Mouse (Mus musculus) CH12.LX (cell line): ENCODE measurements around the gene Ctsc. TPM values are rescaled to one million over a fixed set of nuclear protein-coding genes. Genes with fewer than 3 reads are reported as not detected.

ENCODE experiments used
- DNase-seq: peaks from one replicate; pipeline ENCODE4 v3.0.0-alpha.2; 2013; ENCODE audit errors: extremely low read depth
- H3K27ac ChIP-seq: 2 replicates; pipeline ENCODE4 v1.5.1; 2012; ENCODE audit warnings: low read depth, mild to moderate bottlenecking, control low read depth, moderate library complexity; ENCODE audit not compliant: insufficient read depth
- H3K27me3 ChIP-seq: replicated peaks from 2 replicates; pipeline ENCODE3; 2012; ENCODE audit warnings: inconsistent platforms
- H3K36me3 ChIP-seq, 2 experiments: replicated peaks in 1 of 2; 2 replicates each; pipeline versions ENCODE3 to v1.6.1; 2012; ENCODE audit warnings: inconsistent platforms in 1 of 2, low read length in 1 of 2, mild to moderate bottlenecking in 1 of 2, mixed read lengths in 1 of 2, moderate library complexity in 1 of 2; ENCODE audit not compliant: control insufficient read depth in 1 of 2, insufficient read depth in 1 of 2
- H3K4me1 ChIP-seq, 2 experiments: 2 replicates each; pipeline ENCODE4 v1.6.1; 2012; ENCODE audit warnings: inconsistent platforms in 1 of 2, moderate library complexity in 1 of 2; ENCODE audit not compliant: insufficient read depth in 2 of 2, control insufficient read depth in 1 of 2
- H3K4me2 ChIP-seq: 2 replicates; pipeline ENCODE4 v1.6.1; 2012; ENCODE audit warnings: low read depth, mild to moderate bottlenecking, control low read depth; ENCODE audit not compliant: poor library complexity, insufficient read depth, severe bottlenecking
- H3K4me3 ChIP-seq, 3 experiments: fragments of 150-350 bp in 1 of 3; sonication (generic) in 1 of 3; replicated peaks in 1 of 3; 2 replicates each; pipeline versions ENCODE3 to v1.5.1; 2011 to 2012; ENCODE audit warnings: low read depth in 2 of 3, low read length in 2 of 3, mild to moderate bottlenecking in 2 of 3, moderate library complexity in 2 of 3, control low read depth in 1 of 3, improper control_type of control experiment in 1 of 3, inconsistent platforms in 1 of 3, mixed read lengths in 1 of 3; ENCODE audit not compliant: poor library complexity in 1 of 3
- H3K79me2 ChIP-seq: replicated peaks from 2 replicates; pipeline ENCODE4 v1.6.1; 2012; ENCODE audit warnings: mild to moderate bottlenecking, moderate library complexity; ENCODE audit not compliant: control insufficient read depth, poor library complexity, insufficient read depth, severe bottlenecking; ENCODE audit errors: extremely low read depth
- H3K9ac ChIP-seq: 2 replicates; pipeline ENCODE4 v1.6.1; 2012; ENCODE audit warnings: low read depth, mild to moderate bottlenecking, control low read depth, moderate library complexity; ENCODE audit not compliant: insufficient read depth
- H3K9me3 ChIP-seq: replicated peaks from 2 replicates; pipeline ENCODE3; 2012; ENCODE audit warnings: low read length, inconsistent platforms, mixed read lengths
- CHD1 ChIP-seq: IDR thresholded peaks from 2 replicates; pipeline ENCODE4 v1.6.1; 2012; ENCODE audit warnings: low read depth, low read length, improper control_type of control experiment, inconsistent platforms
- HCFC1 ChIP-seq: IDR thresholded peaks from 2 replicates; pipeline ENCODE4 v1.6.1; 2012; ENCODE audit warnings: low read depth, mild to moderate bottlenecking, inconsistent platforms, low read length, improper control_type of control experiment
- POLR2AphosphoS2 ChIP-seq: IDR thresholded peaks from 2 replicates; pipeline ENCODE4 v1.6.1; 2011; ENCODE audit warnings: low read depth, low read length, improper control_type of control experiment
- RAD21 ChIP-seq: IDR thresholded peaks from 2 replicates; pipeline ENCODE4 v1.6.1; 2011; ENCODE audit warnings: low read depth, mild to moderate bottlenecking, low read length, improper control_type of control experiment, moderate library complexity
- UBTF ChIP-seq: IDR thresholded peaks from 2 replicates; pipeline ENCODE4 v1.6.1; 2012; ENCODE audit warnings: low read depth, mild to moderate bottlenecking, inconsistent platforms, low read length, improper control_type of control experiment, moderate library complexity
- USF1 ChIP-seq: IDR thresholded peaks from 2 replicates; pipeline ENCODE4 v1.6.1; 2014; ENCODE audit warnings: low read depth, mild to moderate bottlenecking, inconsistent platforms, low read length, improper control_type of control experiment
- USF2 ChIP-seq: conservative IDR thresholded peaks from 2 replicates; pipeline ENCODE4 v1.6.1; 2011; ENCODE audit warnings: low read depth, low read length, improper control_type of control experiment
- ZMIZ1 ChIP-seq: IDR thresholded peaks from 2 replicates; pipeline ENCODE4 v1.6.1; 2012; ENCODE audit warnings: low read depth, mild to moderate bottlenecking, inconsistent platforms, low read length, improper control_type of control experiment
- dilution Hi-C: fragments of 300-500 bp; cut with MboI; formaldehyde crosslinking; loops from 2 replicates; pipeline ENCODE4 v1.14.3; 2020; ENCODE audit warnings: low sequenced_read_pairs; ENCODE audit not compliant: extremely low pct_unique_long_range_greater_than_20kb, extremely low pct_ligation_motif_present
- in situ Hi-C: fragments of 300-500 bp; cut with MboI; formaldehyde crosslinking; loops from 3 replicates; pipeline ENCODE4 v1.14.3; 2019; ENCODE audit warnings: low sequenced_read_pairs, low pct_ligation_motif_present, low pct_unique_long_range_greater_than_20kb, mixed read lengths
- polyA plus RNA-seq: library from polyadenylated mRNA; unstranded; fragments of >175 nt; gene quantifications from 2 replicates; pipeline ENCODE4 v1.2.1, GENCODE M21; 2012; ENCODE audit warnings: low read depth; ENCODE audit not compliant: insufficient read length
- total RNA-seq, 2 experiments: library from RNA; depleted of rRNA; stranded (reverse); fragments of 300-350 nt in 1 of 2; fragments of >200 nt in 1 of 2; gene quantifications; 2 replicates each; pipeline ENCODE4 v1.2.3; 2012 to 2014

The Ctsc gene
- total and polyA plus RNA-seq, 3 experiments = 84.8 to 261 (median 207) TPM

DNA sequence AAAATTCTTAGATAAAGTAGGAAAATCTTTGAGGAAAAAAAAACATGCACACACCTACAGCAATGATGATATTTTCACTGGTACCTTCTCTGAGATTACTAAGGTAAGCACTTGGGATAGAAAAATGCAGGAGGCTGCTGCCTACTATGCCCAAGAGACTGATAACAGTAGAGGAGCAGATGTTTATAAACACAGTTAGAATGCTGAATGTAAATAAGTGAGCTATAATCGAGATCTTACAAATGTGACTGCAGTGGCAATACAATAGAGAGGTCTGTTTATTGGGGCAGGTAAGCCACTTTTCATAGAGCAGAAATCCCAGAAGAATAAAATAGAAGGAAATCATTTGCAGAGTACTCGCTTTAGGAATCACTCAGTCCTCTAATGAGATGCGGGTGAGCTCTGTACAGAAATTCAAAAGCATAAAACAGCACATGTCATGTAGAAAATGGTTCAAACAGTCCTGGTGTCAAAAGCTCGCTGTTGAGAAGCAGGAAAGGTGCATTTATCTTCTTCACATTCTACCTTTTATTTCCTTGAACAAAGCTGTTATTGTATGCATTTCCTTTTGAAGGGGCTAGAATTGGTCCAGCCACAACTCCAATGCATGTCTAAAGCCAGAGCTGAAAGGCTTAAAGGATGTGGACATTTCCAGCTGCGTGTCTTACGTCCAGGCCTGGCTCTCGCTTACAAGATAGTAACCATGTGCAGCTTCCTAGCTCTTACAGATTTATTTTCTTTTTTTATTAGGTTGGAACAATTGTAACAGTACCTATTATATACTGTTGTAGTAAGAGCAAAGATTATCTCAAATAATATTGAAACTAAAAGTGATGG is 80.4 kb downstream of the Ctsc start:
- Histone ChIP-seq H3K79me2 (no peaks in the 10 kb centered on the region), H3K4me3 (no peak overlapping the region), H3K27me3 (no peaks in the 10 kb centered on the region), H3K9me3 (no peaks in the 10 kb centered on the region), H3K36me3 (no peaks in the 10 kb centered on the region), H3K4me1 (no peaks in the 10 kb centered on the region), H3K9ac (no peak overlapping the region), H3K4me2 (no peak overlapping the region), H3K27ac (no peak overlapping the region)
- no peak for TF ChIP-seq CHD1
- TF ChIP-seq UBTF = no peak
- TF ChIP-seq USF2 = no peak
- TF ChIP-seq RAD21 = no peak
- TF ChIP-seq HCFC1 = no peak
- no peak for TF ChIP-seq USF1
- no peak for TF ChIP-seq POLR2AphosphoS2
- TF ChIP-seq ZMIZ1 = no peak
- in situ Hi-C loops (no loop called here), dilution Hi-C loops (no loop called here)
- DNase-seq = no peak

Other genes with a start within 250 kb of the Ctsc start
- not detected in 2 replicates for gene Rab38, start 152.2 kb downstream of the Ctsc start, total RNA-seq (2012; rRNA removed)
- not detected in 2 replicates for gene Rab38, start 152.2 kb downstream of the Ctsc start, total RNA-seq (2014; rRNA removed)
- gene Rab38, start 152.2 kb downstream of the Ctsc start, polyA plus RNA-seq = not detected in 2 replicates